ENCODE assay signal across 10 mouse cellular contexts in genomic region chr12:3537616-3538015, GRCm38 (mm10). TPM values are rescaled to one million over a fixed set of nuclear protein-coding genes. Genes with fewer than 3 reads are reported as not detected.
DNase-seq lines count a peak whose midpoint lies in the region; ATAC-seq and TF ChIP-seq lines count a peak whose summit lies in the region.
"Had no signal": no experiment of that assay in that cellular context is flagged by ENCODE, and none has a peak within 500 bp of the region (broad histone marks: within the 10 kb centered on the region; RNA-seq: fewer than 3 reads in every experiment).

No protein-coding gene starts in this region.

- H3K9me3 ChIP-seq in heart, embryonic 16.5 days (replicated peaks; ENCODE audit: control insufficient read depth, low read length) = no peaks in the 10 kb centered on the region
- H3K9me3 ChIP-seq in kidney, postnatal 0 days (replicated peaks; ENCODE audit: low read length) = no peaks in the 10 kb centered on the region
- H3K9me3 ChIP-seq: lung, embryonic 15.5 days had no signal

- no peak overlapping the region for H3K4me3 ChIP-seq in heart, embryonic 16.5 days (ENCODE audit: low read length)
- no peak overlapping the region for H3K4me3 ChIP-seq in kidney, postnatal 0 days (replicated peaks; ENCODE audit: low read depth, low read length)
- H3K4me3 ChIP-seq: lung, embryonic 15.5 days had no signal

- no peaks in the 10 kb centered on the region for H3K27me3 ChIP-seq in heart, embryonic 16.5 days (ENCODE audit: control insufficient read depth, insufficient read depth, low read length)
- H3K27me3 ChIP-seq in kidney, postnatal 0 days (ENCODE audit: insufficient read depth, low read length) = no peaks in the 10 kb centered on the region
- H3K27me3 ChIP-seq: lung, embryonic 15.5 days had no signal

- H3K9ac ChIP-seq in heart, embryonic 16.5 days (ENCODE audit: low read length) = no peak overlapping the region
- H3K9ac ChIP-seq in kidney, postnatal 0 days (ENCODE audit: low read depth, low read length) = no peak overlapping the region
- H3K9ac ChIP-seq: lung, embryonic 15.5 days had no signal

- no peak overlapping the region for H3K27ac ChIP-seq in heart, embryonic 16.5 days (ENCODE audit: low read length)
- no peak overlapping the region for H3K27ac ChIP-seq in kidney, postnatal 0 days
- H3K27ac ChIP-seq: lung, embryonic 15.5 days had no signal

- TF ChIP-seq CTCF in kidney, postnatal 0 days (IDR thresholded peaks at IDR 0.05; ENCODE audit: low read depth) = no peak

- 43% methylated on average over 3 of the region's 3 CpGs for WGBS in heart, embryonic 16.5 days
- WGBS in kidney, postnatal 0 days = 28% methylated on average over 3 of the region's 3 CpGs

- no peaks in the 10 kb centered on the region for H3K4me1 ChIP-seq in heart, embryonic 16.5 days (ENCODE audit: control insufficient read depth, insufficient read depth, low read length)
- no peaks in the 10 kb centered on the region for H3K4me1 ChIP-seq in kidney, postnatal 0 days (replicated peaks; ENCODE audit: insufficient read depth, low read length)
- H3K4me1 ChIP-seq: lung, embryonic 15.5 days had no signal

- no peaks in the 10 kb centered on the region for H3K36me3 ChIP-seq in heart, embryonic 16.5 days (ENCODE audit: control insufficient read depth, insufficient read depth)
- H3K36me3 ChIP-seq in kidney, postnatal 0 days (ENCODE audit: insufficient read depth, low read length) = no peaks in the 10 kb centered on the region
- H3K36me3 ChIP-seq: lung, embryonic 15.5 days had no signal

- H3K4me2 ChIP-seq in heart, embryonic 16.5 days (ENCODE audit: low read depth, low read length) = no peak overlapping the region
- no peak overlapping the region for H3K4me2 ChIP-seq in kidney, postnatal 0 days (ENCODE audit: low read length)
- H3K4me2 ChIP-seq: heart, embryonic 11.5 days; lung, embryonic 15.5 days had no signal

- ATAC-seq in heart, embryonic 16.5 days (replicated peaks; ENCODE audit: extremely low read depth, insufficient read depth, low FRiP score) = peak; percentile 32; the same call in 1 of the 2 replicates
- ATAC-seq in kidney, postnatal 0 days (replicated peaks; ENCODE audit: low FRiP score, low read depth) = peak; percentile 49; the same call in 1 of the 2 replicates

- no peak for DNase-seq in heart, adult 9 months (ENCODE audit: low spot score in 2 of 2)
- DNase-seq in right cerebral cortex, postnatal 14 days = peak; percentile 21
- DNase-seq in right cerebral cortex, postnatal 36 days (ENCODE audit: low spot score in 2 of 2) = no peak
- peak; percentile 40 for DNase-seq in kidney, postnatal 0 days (ENCODE audit: low spot score)
- peak; percentile 72 to 77 for DNase-seq in urinary bladder, postnatal 36 days (ENCODE audit: low spot score in 2 of 2)
- no peak for DNase-seq in liver
- DNase-seq in thymus, postnatal 25 days = no peak

RNA-seq across cellular contexts. Expression of gene Dtnb, which starts 34.6 kb away (rescaled TPM):
- polyA plus RNA-seq in heart, embryonic 16.5 days (2015; fragmentation: Nextera tagmentation; extraction: Ambion mirVana) = 14.2 and 14.3 TPM in 2 replicates
- 36.3 and 43.5 TPM in 2 replicates for polyA plus RNA-seq in kidney, postnatal 0 days (2015; fragmentation: Nextera tagmentation; extraction: Ambion mirVana)

Comparison
In these comparisons a context has a peak if more than half of its experiments do, and no peak if none do; other contexts are left out.
1. DNase-seq: peak in right cerebral cortex, postnatal 14 days (single experiment), kidney, postnatal 0 days (single experiment) and urinary bladder, postnatal 36 days (2 of 2); none in heart, adult 9 months (0 of 2), right cerebral cortex, postnatal 36 days (0 of 2), liver (single experiment) and thymus, postnatal 25 days (single experiment).